Mouse (Mus musculus) spleen, adult 2 months (tissue): Measurements from ENCODE around the gene Slc16a6.

Experiments
- CTCF ChIP-seq: fragments of 200-500 bp; IDR thresholded peaks from 2 replicates; pipeline ENCODE4 v1.5.1; 2011; ENCODE audit warnings: mild to moderate bottlenecking, inconsistent platforms; ENCODE audit not compliant: insufficient read depth, insufficient read length, insufficient replicate concordance; ENCODE audit errors: extremely low read depth
- POLR2A ChIP-seq: fragments of 200-500 bp; IDR thresholded peaks from 2 replicates; pipeline ENCODE4 v1.6.1; 2011; ENCODE audit warnings: low read depth, low read length, inconsistent platforms

GRCm38 (mm10) chr11:109474836-109475235, 1.4 kb upstream of the Slc16a6 start:
- TF ChIP-seq POLR2A (no peak), CTCF (no peak)
